Mouse (Mus musculus) lung, embryonic 14.5 days (tissue): ENCODE measurements at regions not wholly inside any gene's neighbourhood (a gene's known extent, or its start where the extent isn't known, plus 50 kb on each side); places are given as distances from the start of the nearest gene placed in this dataset.

Experiments used
- ATAC-seq: fragments of 200-750 bp; cut with Nextera tagmentation; 2 replicates; pipeline ENCODE4 v1.8.0; 2017; ENCODE audit warnings: mild to moderate bottlenecking, moderate TSS enrichment, moderate library complexity; ENCODE audit not compliant: insufficient read depth
- DNase-seq: peaks from one replicate; pipeline ENCODE4 v3.0.0-alpha.2; 2015
- H3K27ac ChIP-seq: fragments of 300-500 bp; sonication (generic); 2 replicates; pipeline ENCODE4 v1.5.1; 2014; ENCODE audit warnings: low read depth, mild to moderate bottlenecking, moderate library complexity
- H3K27me3 ChIP-seq: fragments of 300-500 bp; sonication (generic); 2 replicates; pipeline ENCODE4 v1.6.1; 2014; ENCODE audit warnings: low read length, control low read depth; ENCODE audit not compliant: insufficient read depth
- H3K36me3 ChIP-seq: fragments of 300-500 bp; sonication (generic); 2 replicates; pipeline ENCODE4 v1.6.1; 2014; ENCODE audit warnings: control low read depth; ENCODE audit not compliant: insufficient read depth
- H3K4me1 ChIP-seq: fragments of 300-500 bp; sonication (generic); 2 replicates; pipeline ENCODE4 v1.6.1; 2014; ENCODE audit warnings: antibody characterized with exemption, control low read depth; ENCODE audit not compliant: insufficient read depth
- H3K4me2 ChIP-seq: fragments of 300-500 bp; sonication (generic); 2 replicates; pipeline ENCODE4 v1.6.1; 2014; ENCODE audit warnings: mild to moderate bottlenecking
- H3K4me3 ChIP-seq: fragments of 300-500 bp; sonication (generic); 2 replicates; pipeline ENCODE4 v1.5.1; 2014; ENCODE audit warnings: low read depth, low read length
- H3K9ac ChIP-seq: fragments of 300-500 bp; sonication (generic); 2 replicates; pipeline ENCODE4 v1.6.1; 2014
- H3K9me3 ChIP-seq: fragments of 300-500 bp; sonication (generic); 2 replicates; pipeline ENCODE4 v1.6.1; 2016; ENCODE audit warnings: low read depth, low read length, control low read depth
- CTCF ChIP-seq: IDR thresholded peaks from 2 replicates; pipeline ENCODE4 v1.5.1; 2016; ENCODE audit warnings: antibody characterized with exemption, low read depth
- WGBS: fragments of 180-500 bp; shearing (Covaris S2); extraction: QIAGEN DNeasy Blood & Tissue Kit; methylation state at CpG from one replicate; pipeline ENCODE4 v1.1.7; 2014; 5-methylcytosine and 5-hydroxymethylcytosine counted together

GRCm38 (mm10) chr5:53329591-53329990 is 62.7 kb downstream of the Smim20 start:
- TF ChIP-seq CTCF = no peak
- H3K27ac ChIP-seq = no peak overlapping the region
- no peaks in the 10 kb centered on the region for H3K4me1 ChIP-seq
- H3K4me2 ChIP-seq = no peak overlapping the region
- no peaks in the 10 kb centered on the region for H3K9me3 ChIP-seq
- H3K36me3 ChIP-seq = no peaks in the 10 kb centered on the region
- no peak overlapping the region for H3K9ac ChIP-seq
- 92% methylated on average over 2 of the region's 2 CpGs for WGBS
- DNase-seq (no peak), ATAC-seq (no peak)
- H3K4me3 ChIP-seq = no peak overlapping the region
- H3K27me3 ChIP-seq = no peaks in the 10 kb centered on the region

GRCm38 (mm10) chr5:53336704-53337103 is 69.8 kb downstream of the Smim20 start:
- TF ChIP-seq CTCF = no peak
- no peak overlapping the region for H3K9ac ChIP-seq
- ATAC-seq = no peak
- no peaks in the 10 kb centered on the region for H3K4me1 ChIP-seq
- no peaks in the 10 kb centered on the region for H3K9me3 ChIP-seq
- no peak for DNase-seq
- WGBS = 75% methylated on average over 6 of the region's 6 CpGs
- H3K27me3 ChIP-seq = no peaks in the 10 kb centered on the region
- H3K27ac ChIP-seq = no peak overlapping the region
- no peaks in the 10 kb centered on the region for H3K36me3 ChIP-seq
- no peak overlapping the region for H3K4me2 ChIP-seq
- no peak overlapping the region for H3K4me3 ChIP-seq

- Histone ChIP-seq H3K4me2 (no peak overlapping the region), H3K9me3 (no peaks in the 10 kb centered on the region), H3K4me1 (no peaks in the 10 kb centered on the region), H3K4me3 (no peak overlapping the region), H3K36me3 (no peaks in the 10 kb centered on the region), H3K9ac (no peak overlapping the region), H3K27ac (no peak overlapping the region), H3K27me3 (no peaks in the 10 kb centered on the region)
- ATAC-seq (no peak), DNase-seq (no peak)
- 27% methylated on average over 3 of the region's 3 CpGs for WGBS
- TF ChIP-seq CTCF = no peak
Measured at GRCm38 (mm10) chr5:53337816-53338215, 70.9 kb downstream of the Smim20 start.

- ATAC-seq = no peak
- Histone ChIP-seq H3K4me2 (no peak overlapping the region), H3K4me1 (peaks cover 3% of the 10 kb centered on the region; the same call in 1 of the 2 replicates), H3K36me3 (no peaks in the 10 kb centered on the region), H3K9me3 (no peaks in the 10 kb centered on the region), H3K4me3 (no peak overlapping the region), H3K9ac (no peak overlapping the region), H3K27ac (no peak overlapping the region), H3K27me3 (no peaks in the 10 kb centered on the region)
- WGBS = 73% methylated on average over 8 of the region's 8 CpGs
- no peak for DNase-seq
- TF ChIP-seq CTCF = no peak
Measured at GRCm38 (mm10) chr5:53345164-53345563, 78.3 kb downstream of the Smim20 start.

GRCm38 (mm10) chr5:53346028-53346427 is 79.1 kb downstream of the Smim20 start:
- Histone ChIP-seq H3K4me1 (peaks cover 3% of the 10 kb centered on the region; the same call in 1 of the 2 replicates), H3K27me3 (no peaks in the 10 kb centered on the region), H3K36me3 (no peaks in the 10 kb centered on the region), H3K4me3 (no peak overlapping the region), H3K27ac (no peak overlapping the region), H3K9me3 (no peaks in the 10 kb centered on the region), H3K9ac (no peak overlapping the region), H3K4me2 (no peak overlapping the region)
- 28% methylated on average over 8 of the region's 8 CpGs for WGBS
- ATAC-seq = peak; percentile 69
- DNase-seq = peak; percentile 53
- TF ChIP-seq CTCF = no peak

GRCm38 (mm10) chr5:53346756-53347155 is 79.9 kb downstream of the Smim20 start:
- 31% methylated on average over 8 of the region's 8 CpGs for WGBS
- Histone ChIP-seq H3K4me1 (peaks cover 3% of the 10 kb centered on the region; the same call in 1 of the 2 replicates), H3K27me3 (no peaks in the 10 kb centered on the region), H3K9me3 (no peaks in the 10 kb centered on the region), H3K36me3 (no peaks in the 10 kb centered on the region), H3K4me3 (no peak overlapping the region), H3K9ac (no peak overlapping the region), H3K27ac (no peak overlapping the region), H3K4me2 (no peak overlapping the region)
- ATAC-seq (peak; percentile 48; the same call in 1 of the 2 replicates), DNase-seq (peak; percentile 39)
- no peak for TF ChIP-seq CTCF

GRCm38 (mm10) chr5:53352852-53353251 is 86.0 kb downstream of the Smim20 start:
- no peak overlapping the region for H3K9ac ChIP-seq
- H3K27ac ChIP-seq = no peak overlapping the region
- no peaks in the 10 kb centered on the region for H3K27me3 ChIP-seq
- no peaks in the 10 kb centered on the region for H3K9me3 ChIP-seq
- DNase-seq (no peak), ATAC-seq (no peak)
- H3K4me3 ChIP-seq = no peak overlapping the region
- no peaks in the 10 kb centered on the region for H3K4me1 ChIP-seq
- H3K4me2 ChIP-seq = no peak overlapping the region
- 56% methylated on average over 4 of the region's 4 CpGs for WGBS
- H3K36me3 ChIP-seq = no peaks in the 10 kb centered on the region
- no peak for TF ChIP-seq CTCF

GRCm38 (mm10) chr5:53354296-53354695 is 87.4 kb downstream of the Smim20 start:
- Histone ChIP-seq H3K4me2 (no peak overlapping the region), H3K27me3 (no peaks in the 10 kb centered on the region), H3K36me3 (no peaks in the 10 kb centered on the region), H3K9ac (no peak overlapping the region), H3K4me3 (no peak overlapping the region), H3K27ac (no peak overlapping the region), H3K4me1 (no peaks in the 10 kb centered on the region), H3K9me3 (no peaks in the 10 kb centered on the region)
- ATAC-seq (no peak), DNase-seq (no peak)
- TF ChIP-seq CTCF = no peak
- WGBS = 78% methylated on average over 3 of the region's 3 CpGs
